9 mouse cellular contexts compared by ENCODE assay signal in genomic region chr19:60467588-60468007, GRCm38 (mm10). TPM values are rescaled to one million over a fixed set of nuclear protein-coding genes. Genes with fewer than 3 reads are reported as not detected.
A peak's percentile ranks its signal among the peaks of the same experiment; 100 is the strongest.
DNase-seq lines count a peak whose midpoint lies in the region; ATAC-seq and TF ChIP-seq lines count a peak whose summit lies in the region.
"Had no signal": no experiment of that assay in that cellular context is flagged by ENCODE, and none has a peak within 500 bp of the region (broad histone marks: within the 10 kb centered on the region; RNA-seq: fewer than 3 reads in every experiment).

No protein-coding gene starts in this region.

- no peaks in the 10 kb centered on the region for H3K36me3 ChIP-seq in heart, embryonic 10.5 days
- no peaks in the 10 kb centered on the region for H3K36me3 ChIP-seq in ES-E14 (ENCODE audit: control insufficient read depth, insufficient read depth, low read length, poor library complexity, severe bottlenecking)
- H3K36me3 ChIP-seq in hindbrain, embryonic 15.5 days: no peaks in the 10 kb centered on the region
- H3K36me3 ChIP-seq in midbrain, embryonic 12.5 days: no peaks in the 10 kb centered on the region

- H3K4me2 ChIP-seq in hindbrain, embryonic 15.5 days: peak overlapping the region; percentile 72
- H3K4me2 ChIP-seq in midbrain, embryonic 12.5 days (replicated peaks): peak overlapping the region; percentile 70

- peak; percentile 28; the same call in 1 of the 2 replicates for ATAC-seq in hindbrain, embryonic 15.5 days (ENCODE audit: low FRiP score, low read depth)
- peak; percentile 57 for ATAC-seq in midbrain, embryonic 12.5 days (ENCODE audit: low FRiP score, low read depth)

- WGBS in heart, embryonic 10.5 days: 16% methylated on average over 31 of the region's 31 CpGs
- 12% methylated on average over 31 of the region's 31 CpGs for WGBS in hindbrain, embryonic 15.5 days
- 11% methylated on average over 31 of the region's 31 CpGs for WGBS in midbrain, embryonic 12.5 days

- H3K4me3 ChIP-seq in heart, embryonic 10.5 days: peak overlapping the region; percentile 49
- H3K4me3 ChIP-seq in ES-E14 (ENCODE audit: insufficient read depth in 1 of 2, low read depth in 1 of 2, low read length in 2 of 2, poor library complexity in 1 of 2, severe bottlenecking in 1 of 2): peak overlapping the region; percentile 42 to 55
- peak overlapping the region; percentile 38 for H3K4me3 ChIP-seq in hindbrain, embryonic 15.5 days
- H3K4me3 ChIP-seq in midbrain, embryonic 12.5 days: peak overlapping the region; percentile 40

- intact Hi-C loops in left cerebral cortex, postnatal 14 days (cut with DNase I): no loop called here

- H3K27ac ChIP-seq in heart, embryonic 10.5 days: no peak overlapping the region
- no peak overlapping the region for H3K27ac ChIP-seq in ES-E14 (ENCODE audit: insufficient read depth, low read depth, low read length, poor library complexity, severe bottlenecking)
- no peak overlapping the region for H3K27ac ChIP-seq in hindbrain, embryonic 15.5 days (replicated peaks)
- H3K27ac ChIP-seq in midbrain, embryonic 12.5 days (replicated peaks): no peak overlapping the region

- in situ Hi-C loops in ES-E14 (cut with MboI; ENCODE audit: low sequenced_read_pairs in 2 of 2, unreplicated experiment in 2 of 2): no loop called here

- peaks cover 57% of the 10 kb centered on the region for H3K27me3 ChIP-seq in heart, embryonic 10.5 days (ENCODE audit: insufficient read depth, poor library complexity, severe bottlenecking)
- peaks cover 43% of the 10 kb centered on the region for H3K27me3 ChIP-seq in hindbrain, embryonic 15.5 days
- H3K27me3 ChIP-seq in midbrain, embryonic 12.5 days: peaks cover 49% of the 10 kb centered on the region

- H3K9ac ChIP-seq in ES-E14 (ENCODE audit: insufficient read depth, low read depth, low read length, poor library complexity, severe bottlenecking): no peak overlapping the region
- 0 out of 2 replicates have a peak overlapping the region, but pooled peaks have one; percentile 14 for H3K9ac ChIP-seq in hindbrain, embryonic 15.5 days
- H3K9ac ChIP-seq in midbrain, embryonic 12.5 days (replicated peaks): peak overlapping the region; percentile 15; the same call in 1 of the 2 replicates

- peaks cover 11% of the 10 kb centered on the region for H3K4me1 ChIP-seq in heart, embryonic 10.5 days
- no peaks in the 10 kb centered on the region for H3K4me1 ChIP-seq in ES-E14 (ENCODE audit: control insufficient read depth in 2 of 2, insufficient read depth in 2 of 2, low read length in 2 of 2, poor library complexity in 1 of 2)
- peaks cover 45% of the 10 kb centered on the region for H3K4me1 ChIP-seq in hindbrain, embryonic 15.5 days (replicated peaks)
- H3K4me1 ChIP-seq in midbrain, embryonic 12.5 days: peaks cover 29% of the 10 kb centered on the region

- peak; percentile 74 for DNase-seq in heart, embryonic 10.5 days (ENCODE audit: low spot score)
- no peak for DNase-seq in heart, adult 8-10 months (ENCODE audit: low spot score)
- DNase-seq in ES-E14 (ENCODE audit: low read depth, low spot score): no peak
- DNase-seq in left cerebral cortex, postnatal 14 days (ENCODE audit: low spot score in 2 of 2): no peak
- no peak for DNase-seq in gastrocnemius, adult 8-10 months (ENCODE audit: low spot score in 2 of 2)
- no peak for DNase-seq in kidney, postnatal 36 days

- H3K9me3 ChIP-seq in heart, embryonic 10.5 days: no peaks in the 10 kb centered on the region
- H3K9me3 ChIP-seq in ES-E14 (ENCODE audit: control insufficient read depth, insufficient read depth, low read depth, low read length): peaks cover 6% of the 10 kb centered on the region; the same call in 1 of the 2 replicates
- H3K9me3 ChIP-seq in hindbrain, embryonic 15.5 days: no peaks in the 10 kb centered on the region
- no peaks in the 10 kb centered on the region for H3K9me3 ChIP-seq in midbrain, embryonic 12.5 days

TF ChIP-seq in ES-E14, 5 proteins besides CTCF, POLR2A, EP300 and RAD21:
- no peak for TF ChIP-seq CHD2 (IDR thresholded peaks at IDR 0.05; ENCODE audit: low read depth, low read length)
- TF ChIP-seq ZC3H11A (IDR thresholded peaks at IDR 0.05; ENCODE audit: borderline replicate concordance, low read depth, low read length): no peak
- no peak for TF ChIP-seq MAFK (IDR thresholded peaks at IDR 0.05; ENCODE audit: insufficient read depth, low read depth, low read length)
- TF ChIP-seq HCFC1 (IDR thresholded peaks at IDR 0.05; ENCODE audit: borderline replicate concordance, insufficient read depth, low read length): no peak
- TF ChIP-seq ZNF384 (IDR thresholded peaks at IDR 0.05; ENCODE audit: low read depth, low read length): no peak
TF ChIP-seq in ES-E14: peak in this region for 0.

RNA-seq across cellular contexts. Expression of gene Prlhr, which starts 0.5 kb away (rescaled TPM):
- polyA plus RNA-seq in heart, embryonic 10.5 days (2016; fragmentation: Nextera tagmentation; extraction: Ambion mirVana): not detected in 2 replicates
- total RNA-seq in heart, adult 8-10 months (2022): not detected
- total RNA-seq in ES-E14 (2012; rRNA removed): not detected in 2 replicates
- 0.33 and 0.49 TPM in 2 replicates for polyA plus RNA-seq in hindbrain, embryonic 15.5 days (2015; fragmentation: Nextera tagmentation; extraction: Ambion mirVana)
- 0.18 and 0.24 TPM in 2 replicates for polyA plus RNA-seq in midbrain, embryonic 12.5 days (2016; fragmentation: Nextera tagmentation; extraction: Ambion mirVana)
- total RNA-seq in left cerebral cortex, postnatal 14 days (2021): under 1 TPM in 1 of 2 experiments, not detected in 1; 0.27 TPM
- total RNA-seq in gastrocnemius, adult 8-10 months (2022): not detected
- total RNA-seq: left cerebral cortex, postnatal 25 days had no signal
